Mouse (Mus musculus) liver, embryonic 13.5 days (tissue): ENCODE data around the gene Edc4. TPM values are rescaled to one million over a fixed set of nuclear protein-coding genes. Genes with fewer than 3 reads are reported as not detected.
A peak's percentile ranks its signal among the peaks of the same experiment; 100 is the strongest.

ENCODE experiments used
- ATAC-seq: fragments of 200-750 bp; cut with Nextera tagmentation; 2 replicates; pipeline ENCODE4 v1.8.0; 2017; ENCODE audit warnings: low read depth, mild to moderate bottlenecking, moderate number of reproducible peaks, moderate library complexity
- DNase-seq: peaks from one replicate; pipeline ENCODE4 v3.0.0; 2022
- H3K27ac ChIP-seq: fragments of 300-500 bp; sonication (generic); 2 replicates; pipeline ENCODE4 v1.5.1; 2015; ENCODE audit warnings: moderate library complexity, mild to moderate bottlenecking, inconsistent platforms
- H3K27me3 ChIP-seq: fragments of 300-500 bp; sonication (generic); 2 replicates; pipeline ENCODE4 v1.6.1; 2015; ENCODE audit warnings: mild to moderate bottlenecking, inconsistent platforms
- H3K36me3 ChIP-seq: fragments of 300-500 bp; sonication (generic); 2 replicates; pipeline ENCODE4 v1.6.1; 2015; ENCODE audit warnings: mild to moderate bottlenecking, inconsistent platforms
- H3K4me1 ChIP-seq: fragments of 300-500 bp; sonication (generic); replicated peaks from 2 replicates; pipeline ENCODE4 v1.6.1; 2015; ENCODE audit warnings: inconsistent platforms
- H3K4me2 ChIP-seq: fragments of 300-500 bp; sonication (generic); 2 replicates; pipeline ENCODE4 v1.6.1; 2015; ENCODE audit warnings: inconsistent platforms, mild to moderate bottlenecking, moderate library complexity
- H3K4me3 ChIP-seq: fragments of 300-500 bp; sonication (generic); replicated peaks from 2 replicates; pipeline ENCODE4 v1.5.1; 2015; ENCODE audit warnings: mild to moderate bottlenecking, inconsistent platforms
- H3K9ac ChIP-seq: fragments of 300-500 bp; sonication (generic); 2 replicates; pipeline ENCODE4 v1.6.1; 2015; ENCODE audit warnings: mild to moderate bottlenecking, inconsistent platforms
- H3K9me3 ChIP-seq: fragments of 300-500 bp; sonication (generic); replicated peaks from 2 replicates; pipeline ENCODE4 v1.6.1; 2016; ENCODE audit warnings: inconsistent platforms
- WGBS: fragments of 180-500 bp; shearing (Covaris S2); methylation state at CpG from one replicate; pipeline ENCODE4 v1.1.7; 2015; ENCODE audit not compliant: insufficient replicate concordance; 5-methylcytosine and 5-hydroxymethylcytosine counted together
- polyA plus RNA-seq: library from polyadenylated mRNA; unstranded; fragments of >200 nt; fragmentation: Nextera tagmentation; extraction: Ambion mirVana; gene quantifications from 2 replicates; pipeline ENCODE4 v1.2.1, GENCODE M21; 2015

The Edc4 gene
- polyA plus RNA-seq, 1 experiment from 2014 or later: 17.3 TPM

DNA sequence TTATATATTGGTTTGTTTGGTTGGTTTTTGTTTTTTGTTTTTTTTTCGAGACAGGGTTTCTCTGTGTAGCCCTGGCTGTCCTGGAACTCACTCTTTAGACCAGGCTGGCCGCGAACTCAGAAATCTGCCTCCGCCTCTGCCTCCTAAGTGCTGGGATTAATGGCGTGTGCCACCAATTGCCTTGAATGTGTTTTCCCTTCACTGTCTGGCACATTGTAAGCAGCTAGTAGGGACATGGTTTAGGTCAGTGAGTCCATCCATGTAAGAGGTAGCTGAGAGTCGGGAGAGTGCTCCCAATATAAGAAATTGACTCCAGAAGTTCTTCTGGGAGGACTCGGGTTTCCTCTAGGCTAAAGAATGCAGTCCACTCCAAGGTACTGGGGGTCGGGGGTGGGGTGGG, 26.4 kb upstream of the Edc4 start:
- Histone ChIP-seq H3K9ac (peak overlapping the region; percentile 92), H3K36me3 (peaks cover 16% of the 10 kb centered on the region), H3K4me2 (peak overlapping the region; percentile 99), H3K4me1 (peaks cover 69% of the 10 kb centered on the region), H3K4me3 (peak overlapping the region; percentile 99), H3K27ac (peak overlapping the region; percentile 35; the same call in 1 of the 2 replicates), H3K27me3 (no peaks in the 10 kb centered on the region), H3K9me3 (no peaks in the 10 kb centered on the region)
- WGBS: 36% methylated on average over 8 of the region's 8 CpGs
- no peak for DNase-seq
- no peak for ATAC-seq

DNA sequence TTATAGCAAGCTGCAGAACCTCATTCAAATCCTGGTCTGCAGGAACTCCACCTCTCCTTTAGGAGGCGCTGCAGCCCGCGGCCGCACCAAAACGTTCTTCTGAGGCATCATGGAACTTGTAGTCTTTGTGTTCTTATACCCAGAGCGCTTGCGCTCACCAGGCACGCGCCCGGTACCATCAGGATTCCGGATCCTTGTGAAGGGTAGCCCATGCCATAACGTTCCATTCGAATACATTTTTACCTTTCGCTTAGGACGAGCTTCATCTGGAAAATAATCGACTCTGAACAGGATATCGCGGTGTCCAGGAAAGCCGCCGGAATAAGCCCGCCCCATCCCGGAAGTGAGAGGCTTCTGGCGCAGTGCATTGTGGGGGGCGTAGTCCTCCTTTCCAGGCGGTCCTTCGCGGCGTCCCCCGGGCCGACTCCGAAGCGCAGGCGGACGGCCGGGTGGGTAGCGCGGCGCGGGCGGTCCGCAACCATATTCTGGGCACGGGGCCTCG, 25.9 kb upstream of the Edc4 start, which contains the start of gene Thap11:
Gene Thap11, plus strand, starts transcription at position 418 of the 502 bp plus-strand sequence.
- H3K4me1 ChIP-seq: peaks cover 69% of the 10 kb centered on the region
- H3K36me3 ChIP-seq: peaks cover 11% of the 10 kb centered on the region
- H3K27ac ChIP-seq: peak within 1 kb of the TSS; percentile 89
- H3K4me3 ChIP-seq: peak within 1 kb of the TSS; percentile 99
- peak within 1 kb of the TSS; percentile 99 for H3K4me2 ChIP-seq
- WGBS: under 1% methylated on average over 43 of the region's 43 CpGs
- peak within 1 kb of the TSS; percentile 92 for H3K9ac ChIP-seq
- H3K9me3 ChIP-seq: no peaks in the 10 kb centered on the region
- no peaks in the 10 kb centered on the region for H3K27me3 ChIP-seq
- DNase-seq (peak; percentile 91), ATAC-seq (peak; percentile 82)

DNA sequence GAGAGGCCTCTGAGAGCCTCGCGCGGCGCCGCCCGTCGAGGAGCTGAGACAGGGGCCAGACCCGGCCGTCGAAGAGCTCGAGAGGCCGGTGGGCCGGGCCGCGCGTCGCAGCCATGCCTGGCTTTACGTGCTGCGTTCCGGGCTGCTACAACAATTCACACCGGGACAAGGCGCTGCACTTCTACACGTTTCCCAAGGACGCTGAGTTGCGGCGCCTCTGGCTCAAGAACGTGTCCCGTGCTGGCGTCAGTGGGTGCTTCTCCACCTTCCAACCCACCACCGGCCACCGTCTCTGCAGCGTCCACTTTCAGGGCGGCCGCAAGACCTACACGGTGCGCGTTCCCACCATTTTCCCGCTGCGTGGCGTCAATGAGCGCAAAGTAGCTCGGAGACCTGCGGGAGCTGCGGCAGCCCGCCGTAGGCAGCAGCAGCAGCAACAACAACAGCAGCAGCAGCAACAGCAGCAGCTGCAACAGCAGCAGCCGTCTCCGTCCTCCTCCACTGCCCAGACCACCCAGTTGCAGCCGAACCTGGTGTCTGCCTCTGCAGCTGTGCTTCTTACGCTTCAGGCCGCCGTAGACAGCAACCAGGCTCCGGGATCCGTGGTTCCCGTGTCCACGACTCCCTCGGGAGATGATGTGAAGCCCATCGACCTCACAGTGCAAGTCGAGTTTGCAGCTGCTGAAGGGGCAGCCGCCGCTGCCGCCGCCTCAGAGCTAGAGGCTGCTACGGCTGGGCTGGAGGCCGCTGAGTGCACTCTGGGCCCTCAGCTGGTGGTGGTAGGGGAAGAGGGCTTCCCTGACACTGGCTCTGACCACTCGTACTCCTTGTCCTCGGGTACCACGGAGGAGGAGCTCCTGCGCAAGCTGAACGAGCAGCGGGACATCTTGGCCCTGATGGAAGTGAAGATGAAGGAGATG, 25.2 kb upstream of the Edc4 start:
- no peaks in the 10 kb centered on the region for H3K9me3 ChIP-seq
- WGBS: under 1% methylated on average over 71 of the region's 71 CpGs
- H3K4me3 ChIP-seq: peak overlapping the region; percentile 99
- peaks cover 9% of the 10 kb centered on the region for H3K36me3 ChIP-seq
- peaks cover 66% of the 10 kb centered on the region for H3K4me1 ChIP-seq
- DNase-seq (peak; percentile 55), ATAC-seq (peak; percentile 24)
- no peaks in the 10 kb centered on the region for H3K27me3 ChIP-seq
- peak overlapping the region; percentile 99 for H3K4me2 ChIP-seq
- peak overlapping the region; percentile 92 for H3K9ac ChIP-seq
- peak overlapping the region; percentile 89 for H3K27ac ChIP-seq

DNA sequence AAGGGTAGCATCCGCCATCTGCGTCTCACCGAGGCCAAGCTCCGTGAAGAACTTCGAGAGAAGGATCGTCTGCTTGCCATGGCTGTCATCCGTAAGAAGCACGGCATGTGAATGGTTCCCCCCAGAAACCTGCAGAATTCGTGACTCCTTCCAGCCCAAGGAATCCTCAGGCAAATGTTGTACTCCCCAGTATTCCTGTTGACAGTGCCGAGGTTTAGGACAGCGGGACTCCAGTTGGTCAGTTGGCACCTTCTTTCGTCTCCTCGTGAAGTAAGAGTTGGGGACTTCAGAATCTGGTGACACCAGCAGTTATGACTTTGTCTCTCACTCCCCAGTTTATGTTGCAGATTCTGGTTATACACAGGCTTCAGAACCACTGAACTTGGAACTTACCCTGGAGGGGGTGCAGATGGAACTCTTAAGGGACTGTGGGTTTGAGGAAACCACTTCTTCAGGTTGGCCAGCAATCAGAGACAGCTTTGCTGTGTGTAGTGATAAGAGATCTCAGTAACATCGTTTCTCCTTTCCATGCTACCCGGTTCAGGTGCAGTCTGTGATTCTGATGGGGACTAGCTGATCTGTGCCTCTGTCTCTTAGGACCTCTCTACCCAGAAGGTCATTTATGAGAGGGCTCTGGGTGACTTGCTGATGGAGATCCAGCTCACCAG, 24.4 kb upstream of the Edc4 start:
- Histone ChIP-seq H3K27me3 (no peaks in the 10 kb centered on the region), H3K4me3 (peak overlapping the region; percentile 99), H3K9ac (peak overlapping the region; percentile 92), H3K4me1 (peaks cover 65% of the 10 kb centered on the region), H3K9me3 (no peaks in the 10 kb centered on the region), H3K4me2 (peak overlapping the region; percentile 99), H3K36me3 (peaks cover 9% of the 10 kb centered on the region), H3K27ac (peak overlapping the region; percentile 89)
- DNase-seq (no peak), ATAC-seq (no peak)
- 12% methylated on average over 15 of the region's 15 CpGs for WGBS

DNA sequence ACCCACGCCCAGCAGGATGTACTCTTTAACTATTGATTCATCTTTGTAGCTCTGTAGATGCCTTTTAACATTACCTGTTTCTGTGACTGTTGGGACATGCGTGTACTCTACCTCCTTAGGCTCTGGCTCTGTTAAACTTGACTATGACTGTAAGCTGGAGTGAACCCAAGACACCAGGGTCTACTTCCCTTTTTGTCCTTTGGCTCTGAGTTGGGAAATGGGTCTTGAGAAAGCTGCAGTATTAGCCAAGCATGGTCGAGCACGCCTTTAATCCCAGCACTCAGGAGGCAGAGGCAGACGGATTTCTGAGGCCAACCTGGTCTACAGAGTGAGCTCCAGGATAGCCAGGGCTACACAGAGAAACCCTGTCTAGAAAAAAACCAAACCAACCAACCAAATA, 22.2 kb upstream of the Edc4 start:
- Histone ChIP-seq H3K27ac (peak overlapping the region; percentile 98), H3K9ac (peak overlapping the region; percentile 96), H3K4me3 (peak overlapping the region; percentile 99; the same call in 1 of the 2 replicates), H3K9me3 (no peaks in the 10 kb centered on the region), H3K36me3 (peaks cover 21% of the 10 kb centered on the region), H3K4me2 (peak overlapping the region; percentile 99), H3K4me1 (peaks cover 78% of the 10 kb centered on the region), H3K27me3 (no peaks in the 10 kb centered on the region)
- no peak for DNase-seq
- 56% methylated on average over 5 of the region's 5 CpGs for WGBS
- ATAC-seq: no peak

DNA sequence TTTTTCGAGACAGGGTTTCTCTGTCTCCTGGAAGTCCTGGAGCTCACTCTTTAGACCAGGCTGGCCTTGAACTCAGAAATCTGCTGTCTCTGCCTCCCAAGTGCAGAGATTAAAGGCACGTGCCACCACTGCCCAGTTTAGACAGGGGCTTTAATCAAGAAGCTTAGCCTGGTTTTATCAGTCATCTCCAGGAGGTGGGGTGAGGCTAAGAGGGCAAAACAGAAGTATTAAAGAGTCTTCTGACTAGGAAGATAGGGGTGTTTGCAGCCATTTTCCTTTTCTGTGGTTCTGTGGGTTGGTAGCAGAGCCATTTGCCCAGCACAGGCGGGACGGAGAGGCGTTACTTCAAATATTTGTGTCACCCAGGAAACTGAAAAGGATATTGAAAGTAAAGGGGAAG, 21.4 kb upstream of the Edc4 start:
- H3K9ac ChIP-seq: peak overlapping the region; percentile 96
- 9% methylated on average over 5 of the region's 5 CpGs for WGBS
- no peaks in the 10 kb centered on the region for H3K27me3 ChIP-seq
- H3K9me3 ChIP-seq: no peaks in the 10 kb centered on the region
- peak overlapping the region; percentile 99 for H3K4me3 ChIP-seq
- DNase-seq (peak; percentile 78), ATAC-seq (peak; percentile 2; the same call in 1 of the 2 replicates)
- H3K36me3 ChIP-seq: peaks cover 27% of the 10 kb centered on the region
- peak overlapping the region; percentile 99 for H3K4me2 ChIP-seq
- H3K27ac ChIP-seq: peak overlapping the region; percentile 98
- peaks cover 83% of the 10 kb centered on the region for H3K4me1 ChIP-seq

DNA sequence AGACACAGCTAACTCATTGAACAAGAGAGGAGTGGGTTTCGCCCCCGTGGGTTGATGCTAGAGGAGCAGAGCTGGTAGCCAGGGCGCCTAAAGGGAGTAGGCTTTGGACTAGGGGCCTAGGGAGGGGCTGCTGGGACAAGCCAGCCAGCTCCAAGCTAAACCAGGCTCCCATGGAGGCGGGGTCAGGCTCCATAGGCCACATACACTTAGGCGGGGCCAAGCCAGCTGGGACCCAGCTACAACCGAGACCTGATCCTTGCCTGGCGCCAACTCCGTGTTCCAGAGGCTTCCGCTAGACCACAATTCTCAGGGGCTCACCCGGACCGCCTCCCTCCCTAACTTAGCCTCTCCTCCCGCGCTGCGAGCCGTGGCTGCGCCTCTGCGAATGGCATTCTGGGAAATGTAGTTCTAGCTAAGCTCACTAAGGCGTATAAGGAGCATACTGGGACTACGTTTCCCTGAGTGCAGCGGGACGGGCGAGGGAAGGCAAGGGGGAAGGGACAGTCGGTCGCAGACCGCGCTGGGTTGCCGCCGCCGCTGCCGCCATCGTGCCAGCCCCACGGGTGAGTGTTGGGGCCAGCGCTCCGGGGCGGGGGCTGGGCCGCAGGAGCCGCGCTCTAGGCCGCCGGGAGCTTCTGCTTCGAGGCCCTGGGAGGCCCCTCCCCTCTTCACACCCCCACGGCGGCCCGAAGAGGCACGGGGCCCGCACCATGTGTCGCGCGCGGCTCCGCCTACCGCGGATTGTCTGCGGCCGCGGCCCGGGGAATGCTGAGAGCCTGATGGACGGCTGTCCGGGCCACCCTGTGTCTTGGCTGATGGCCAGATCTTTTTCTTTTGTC, 20.3 kb upstream of the Edc4 start, which contains the start of gene Nutf2:
Gene Nutf2, plus strand, starts transcription at position 438 of the 839 bp plus-strand sequence.
- Histone ChIP-seq H3K4me3 (peak within 1 kb of the TSS; percentile 99), H3K4me2 (peak within 1 kb of the TSS; percentile 99), H3K9ac (peak within 1 kb of the TSS; percentile 96), H3K36me3 (peaks cover 36% of the 10 kb centered on the region), H3K27ac (peak within 1 kb of the TSS; percentile 98), H3K9me3 (no peaks in the 10 kb centered on the region), H3K4me1 (peaks cover 87% of the 10 kb centered on the region), H3K27me3 (no peaks in the 10 kb centered on the region)
- under 1% methylated on average over 52 of the region's 59 CpGs for WGBS
- peak; percentile 93 for ATAC-seq
- peak; percentile 97 for DNase-seq

DNA sequence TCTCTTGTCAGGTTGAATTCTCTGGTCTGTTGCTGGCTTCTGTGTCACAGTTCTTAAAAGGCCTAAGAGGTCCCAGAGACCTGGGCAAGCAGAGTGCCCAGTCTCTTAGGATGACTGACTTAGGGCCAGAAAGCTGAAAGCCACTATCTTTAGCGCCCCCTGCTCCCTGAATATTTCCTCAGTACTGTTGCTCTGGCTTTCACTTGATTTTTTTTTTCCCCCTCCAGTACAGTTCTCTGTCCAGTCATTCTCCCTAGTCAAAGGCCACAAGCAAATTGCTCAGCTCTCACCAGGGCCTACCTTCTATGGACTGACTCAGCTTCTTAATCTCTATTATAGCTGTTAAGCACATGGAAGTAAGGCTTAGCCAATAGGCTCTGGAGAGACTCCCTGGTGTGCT, 18.7 kb upstream of the Edc4 start:
- H3K36me3 ChIP-seq: peaks cover 52% of the 10 kb centered on the region
- H3K4me2 ChIP-seq: peak overlapping the region; percentile 99
- H3K27me3 ChIP-seq: no peaks in the 10 kb centered on the region
- H3K4me1 ChIP-seq: peaks cover 87% of the 10 kb centered on the region
- no peak for ATAC-seq
- peak overlapping the region; percentile 96 for H3K9ac ChIP-seq
- H3K4me3 ChIP-seq: peak overlapping the region; percentile 99
- peak overlapping the region; percentile 98 for H3K27ac ChIP-seq
- DNase-seq: no peak
- no peaks in the 10 kb centered on the region for H3K9me3 ChIP-seq
- 0% methylated on average over 1 of the region's 1 CpGs for WGBS

DNA sequence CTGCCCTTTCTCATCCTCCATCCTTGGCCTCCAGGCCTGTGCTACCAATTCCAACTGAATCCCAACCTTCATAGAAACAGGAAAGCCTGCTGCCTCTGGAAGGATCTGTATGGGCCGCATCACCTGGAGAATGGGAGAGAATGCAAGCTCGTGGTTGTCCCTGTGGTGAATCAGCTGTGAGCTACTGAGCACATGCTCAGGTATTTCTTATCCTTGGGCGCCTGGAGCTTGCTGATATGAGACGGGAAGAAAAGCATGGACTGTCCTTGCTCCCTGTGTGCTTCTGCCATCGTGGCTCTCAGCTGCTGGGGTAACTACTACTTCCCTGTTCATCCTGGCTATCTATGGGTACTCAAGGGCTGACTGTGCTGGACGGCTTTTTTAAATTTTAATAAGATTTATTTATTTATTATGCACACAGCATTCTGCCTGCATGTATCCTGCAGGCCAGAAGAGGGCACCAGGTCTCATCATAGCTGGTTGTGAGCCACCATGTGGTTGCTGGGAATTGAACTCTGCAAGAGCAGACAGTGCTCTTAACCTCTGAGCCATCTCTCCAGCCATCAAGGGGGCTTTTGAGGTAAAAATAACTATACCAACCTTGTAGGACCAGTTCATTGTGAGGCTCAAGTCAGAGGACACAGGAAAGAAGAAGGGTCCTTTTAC, 14.2 kb upstream of the Edc4 start:
- H3K9me3 ChIP-seq: no peaks in the 10 kb centered on the region
- 42% methylated on average over 6 of the region's 6 CpGs for WGBS
- peaks cover 73% of the 10 kb centered on the region for H3K4me1 ChIP-seq
- 0 out of 2 replicates have a peak overlapping the region, but pooled peaks have one; percentile 40 for H3K9ac ChIP-seq
- no peak overlapping the region for H3K4me3 ChIP-seq
- peak; percentile 66; the same call in 1 of the 2 replicates for ATAC-seq
- peaks cover 86% of the 10 kb centered on the region for H3K36me3 ChIP-seq
- no peaks in the 10 kb centered on the region for H3K27me3 ChIP-seq
- peak overlapping the region; percentile 19 for H3K27ac ChIP-seq
- H3K4me2 ChIP-seq: no peak overlapping the region
- DNase-seq: no peak

DNA sequence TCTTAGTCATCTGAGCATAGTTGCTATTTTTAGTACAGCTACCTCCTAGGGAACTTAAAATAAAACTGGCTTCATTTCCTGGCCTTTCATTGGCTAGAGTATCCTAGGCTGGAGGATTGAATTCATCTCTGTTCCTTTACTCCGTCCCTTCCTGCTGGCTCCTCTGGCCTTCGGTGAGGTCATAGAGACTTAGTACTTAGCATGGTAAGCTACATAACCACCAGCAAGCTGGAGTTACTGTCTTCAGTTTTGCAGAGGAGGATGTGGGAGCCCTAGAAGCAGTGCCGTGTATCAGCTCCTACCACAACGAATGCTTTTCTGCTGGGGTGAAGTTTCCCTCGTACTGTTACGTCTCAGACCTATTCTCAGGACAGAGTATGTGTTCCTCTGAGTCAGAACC, 6.4 kb upstream of the Edc4 start:
- H3K9ac ChIP-seq: no peak overlapping the region
- H3K9me3 ChIP-seq: no peaks in the 10 kb centered on the region
- H3K4me1 ChIP-seq: peaks cover 15% of the 10 kb centered on the region
- H3K4me2 ChIP-seq: no peak overlapping the region
- H3K27ac ChIP-seq: no peak overlapping the region
- WGBS: 80% methylated on average over 6 of the region's 6 CpGs
- H3K27me3 ChIP-seq: no peaks in the 10 kb centered on the region
- ATAC-seq (no peak), DNase-seq (no peak)
- no peak overlapping the region for H3K4me3 ChIP-seq
- peaks cover 93% of the 10 kb centered on the region for H3K36me3 ChIP-seq
